In genomic region chr15:82376393-82377138, GRCm38 (mm10) we compare ENCODE assay signal across 8 mouse cellular contexts. TPM values are rescaled to one million over a fixed set of nuclear protein-coding genes. Genes with fewer than 3 reads are reported as not detected.
A peak's percentile ranks its signal among the peaks of the same experiment; 100 is the strongest.
DNase-seq lines count a peak whose midpoint lies in the region; ATAC-seq lines count a peak whose summit lies in the region.
"Had no signal": no experiment of that assay in that cellular context is flagged by ENCODE, and none has a peak within 500 bp of the region (broad histone marks: within the 10 kb centered on the region; RNA-seq: fewer than 3 reads in every experiment).

No protein-coding gene starts in this region.

- ATAC-seq in midbrain, embryonic 16.5 days = no peak
- no peak for ATAC-seq in forebrain, embryonic 14.5 days

- intact Hi-C loops in heart, postnatal 10 days (cut with DNase I) = loop anchor here (2.0 kb wide), 1 partner anchor 22 kb away; the partner anchor contains the start of gene Ndufa6

- H3K9me3 ChIP-seq in midbrain, embryonic 10.5 days (replicated peaks) = no peaks in the 10 kb centered on the region
- H3K9me3 ChIP-seq in midbrain, embryonic 16.5 days (replicated peaks; ENCODE audit: control insufficient read depth, low read length, poor library complexity, severe bottlenecking) = no peaks in the 10 kb centered on the region
- H3K9me3 ChIP-seq in forebrain, embryonic 14.5 days (replicated peaks; ENCODE audit: control insufficient read depth, low read length) = no peaks in the 10 kb centered on the region

- H3K9ac ChIP-seq in midbrain, embryonic 16.5 days (ENCODE audit: low read depth, low read length) = no peak overlapping the region
- peak overlapping the region; percentile 18; the same call in 1 of the 2 replicates for H3K9ac ChIP-seq in forebrain, embryonic 14.5 days (ENCODE audit: low read length)

- DNase-seq in midbrain, embryonic 10.5 days (ENCODE audit: low spot score) = no peak
- DNase-seq in forebrain, embryonic 14.5 days (ENCODE audit: low spot score) = peak; percentile 72
- DNase-seq in heart, postnatal 10 days = peak; percentile 86 to 89
- peak; percentile 50 to 83 for DNase-seq in layer of hippocampus, postnatal 14 days (ENCODE audit: low spot score in 2 of 2)
- peak; percentile 23 to 31 for DNase-seq in right cerebral cortex, postnatal 36 days (ENCODE audit: low spot score in 2 of 2)
- no peak for DNase-seq in embryo, embryonic 9.5 days (ENCODE audit: extremely low spot score)

- peaks cover 52% of the 10 kb centered on the region for H3K4me1 ChIP-seq in midbrain, embryonic 10.5 days
- H3K4me1 ChIP-seq in midbrain, embryonic 16.5 days (ENCODE audit: control insufficient read depth, insufficient read depth, low read length) = peaks cover 3% of the 10 kb centered on the region; the same call in 1 of the 2 replicates
- H3K4me1 ChIP-seq in forebrain, embryonic 14.5 days (ENCODE audit: control insufficient read depth, insufficient read depth, low read length) = peaks cover 15% of the 10 kb centered on the region

- WGBS in midbrain, embryonic 10.5 days = 83% methylated on average over 17 of the region's 17 CpGs
- WGBS in midbrain, embryonic 16.5 days = 66% methylated on average over 17 of the region's 17 CpGs
- 44% methylated on average over 17 of the region's 17 CpGs for WGBS in forebrain, embryonic 14.5 days

- H3K4me2 ChIP-seq in midbrain, embryonic 16.5 days (ENCODE audit: low read length) = no peak overlapping the region
- H3K4me2 ChIP-seq in forebrain, embryonic 14.5 days (ENCODE audit: low read length) = no peak overlapping the region

- H3K27me3 ChIP-seq in midbrain, embryonic 10.5 days (ENCODE audit: low read depth, poor library complexity, severe bottlenecking) = no peaks in the 10 kb centered on the region
- H3K27me3 ChIP-seq in midbrain, embryonic 16.5 days (ENCODE audit: control insufficient read depth, insufficient read depth, low read depth, low read length) = no peaks in the 10 kb centered on the region
- H3K27me3 ChIP-seq in forebrain, embryonic 14.5 days (replicated peaks; ENCODE audit: control insufficient read depth, insufficient read depth, low read length) = no peaks in the 10 kb centered on the region

- no peaks in the 10 kb centered on the region for H3K36me3 ChIP-seq in midbrain, embryonic 10.5 days
- no peaks in the 10 kb centered on the region for H3K36me3 ChIP-seq in midbrain, embryonic 16.5 days (ENCODE audit: control insufficient read depth, insufficient read depth, low read length)
- no peaks in the 10 kb centered on the region for H3K36me3 ChIP-seq in forebrain, embryonic 14.5 days (ENCODE audit: control insufficient read depth, insufficient read depth, low read length)

- peak overlapping the region; percentile 33; the same call in 1 of the 2 replicates for H3K27ac ChIP-seq in midbrain, embryonic 10.5 days (replicated peaks)
- H3K27ac ChIP-seq in midbrain, embryonic 16.5 days (ENCODE audit: low read length) = no peak overlapping the region
- H3K27ac ChIP-seq in forebrain, embryonic 14.5 days (ENCODE audit: low read depth, low read length) = peak overlapping the region; percentile 52; the same call in 1 of the 2 replicates

- no peak overlapping the region for H3K4me3 ChIP-seq in midbrain, embryonic 10.5 days
- no peak overlapping the region for H3K4me3 ChIP-seq in midbrain, embryonic 16.5 days (ENCODE audit: low read depth, low read length)
- H3K4me3 ChIP-seq in forebrain, embryonic 14.5 days (ENCODE audit: low read depth, low read length) = no peak overlapping the region

RNA-seq across cellular contexts. Expression of gene Cyp2d22, which starts 3.5 kb away (rescaled TPM):
- 2.8 and 4.5 TPM in 2 replicates for polyA plus RNA-seq in midbrain, embryonic 10.5 days (2016; fragmentation: Nextera tagmentation; extraction: Ambion mirVana)
- polyA plus RNA-seq in midbrain, embryonic 16.5 days (2015; fragmentation: Nextera tagmentation; extraction: Ambion mirVana) = 1.2 and 1.5 TPM in 2 replicates
- polyA plus RNA-seq in forebrain, embryonic 14.5 days (2014; fragmentation: Nextera tagmentation; extraction: Ambion mirVana) = 0.63 and 1.2 TPM in 2 replicates
- total RNA-seq in heart, postnatal 10 days (2021) = 10 to 100 TPM; 17.7 to 30.5 TPM
- 10 to 100 TPM; 33.5 to 33.9 TPM for total RNA-seq in layer of hippocampus, postnatal 14 days (2021)

RNA-seq across cellular contexts. Expression of gene Cyp2d11, which starts 17.3 kb away (rescaled TPM):
- polyA plus RNA-seq in midbrain, embryonic 10.5 days (2016; fragmentation: Nextera tagmentation; extraction: Ambion mirVana) = not detected in 2 replicates
- not detected in 2 replicates for polyA plus RNA-seq in midbrain, embryonic 16.5 days (2015; fragmentation: Nextera tagmentation; extraction: Ambion mirVana)
- polyA plus RNA-seq in forebrain, embryonic 14.5 days (2014; fragmentation: Nextera tagmentation; extraction: Ambion mirVana) = not detected in 2 replicates
- total RNA-seq in heart, postnatal 10 days (2021) = not detected
- not detected for total RNA-seq in layer of hippocampus, postnatal 14 days (2021)
- polyA plus RNA-seq: large intestine, adult 2 months had no signal

RNA-seq across cellular contexts. Expression of gene Ndufa6, which starts 22.4 kb away (rescaled TPM):
- polyA plus RNA-seq in midbrain, embryonic 10.5 days (2016; fragmentation: Nextera tagmentation; extraction: Ambion mirVana) = 258 and 270 TPM in 2 replicates
- polyA plus RNA-seq in midbrain, embryonic 16.5 days (2015; fragmentation: Nextera tagmentation; extraction: Ambion mirVana) = 321 and 346 TPM in 2 replicates
- polyA plus RNA-seq in forebrain, embryonic 14.5 days (2014; fragmentation: Nextera tagmentation; extraction: Ambion mirVana) = 302 and 403 TPM in 2 replicates
- 100 to 1,000 TPM; 525 to 549 TPM for total RNA-seq in heart, postnatal 10 days (2021)
- total RNA-seq in layer of hippocampus, postnatal 14 days (2021) = 100 to 1,000 TPM; 203 to 221 TPM

RNA-seq across cellular contexts. Expression of gene Cyp2d10, which starts 30.4 kb away (rescaled TPM):
- not detected in 2 replicates for polyA plus RNA-seq in midbrain, embryonic 10.5 days (2016; fragmentation: Nextera tagmentation; extraction: Ambion mirVana)
- polyA plus RNA-seq in midbrain, embryonic 16.5 days (2015; fragmentation: Nextera tagmentation; extraction: Ambion mirVana) = not detected in 2 replicates
- polyA plus RNA-seq in forebrain, embryonic 14.5 days (2014; fragmentation: Nextera tagmentation; extraction: Ambion mirVana) = not detected in 2 replicates
- not detected for total RNA-seq in heart, postnatal 10 days (2021)
- total RNA-seq in layer of hippocampus, postnatal 14 days (2021) = not detected

RNA-seq across cellular contexts. Expression of gene Smdt1, which starts 37.8 kb away (rescaled TPM):
- 253 and 265 TPM in 2 replicates for polyA plus RNA-seq in midbrain, embryonic 10.5 days (2016; fragmentation: Nextera tagmentation; extraction: Ambion mirVana)
- 300 and 320 TPM in 2 replicates for polyA plus RNA-seq in midbrain, embryonic 16.5 days (2015; fragmentation: Nextera tagmentation; extraction: Ambion mirVana)
- 296 and 326 TPM in 2 replicates for polyA plus RNA-seq in forebrain, embryonic 14.5 days (2014; fragmentation: Nextera tagmentation; extraction: Ambion mirVana)
- total RNA-seq in heart, postnatal 10 days (2021) = 100 to 1,000 TPM; 195 to 202 TPM
- 100 to 1,000 TPM; 147 to 152 TPM for total RNA-seq in layer of hippocampus, postnatal 14 days (2021)

Comparison
In these comparisons a context has a peak if more than half of its experiments do, and no peak if none do; other contexts are left out.
1. DNase-seq: peak in forebrain, embryonic 14.5 days (single experiment), heart, postnatal 10 days (2 of 2), layer of hippocampus, postnatal 14 days (2 of 2) and right cerebral cortex, postnatal 36 days (2 of 2); none in midbrain, embryonic 10.5 days (single experiment) and embryo, embryonic 9.5 days (single experiment).